Mouse (Mus musculus): Measurements from ENCODE around the gene Rexo2. TPM values are rescaled to one million over a fixed set of nuclear protein-coding genes. Genes with fewer than 3 reads are reported as not detected.
"Not testable (repeated sequence)": the region's sequence is repeated elsewhere in the genome, so short reads cannot be mapped to it uniquely, and the experiment has no call there.

The Rexo2 gene
- polyA plus RNA-seq, 1 experiment = 153 TPM

GRCm38 (mm10) chr9:48479838-48480410, 499 bp downstream of the Rexo2 start:
- H3K4me1 ChIP-seq (ENCODE audit: control insufficient read depth, insufficient read depth, low read length) = no peaks in the 10 kb centered on the region; the same call in 1 of the 2 replicates
- no peaks in the 10 kb centered on the region for H3K27me3 ChIP-seq (ENCODE audit: control insufficient read depth, insufficient read depth, low read length)
- peak overlapping the region; percentile 10; the same call in 1 of the 2 replicates for H3K27ac ChIP-seq (ENCODE audit: insufficient read depth, low read length)
- peak overlapping the region; percentile 65 for H3K4me3 ChIP-seq (replicated peaks; ENCODE audit: insufficient read depth, low read depth, low read length)
- 7% methylated on average over 25 of the region's 25 CpGs for WGBS
- no peak for TF ChIP-seq POLR2A (IDR thresholded peaks at IDR 0.05; ENCODE audit: borderline replicate concordance, insufficient read depth, low read length)
- no peak for TF ChIP-seq CTCF (IDR thresholded peaks at IDR 0.05; ENCODE audit: borderline replicate concordance, insufficient read depth, low read depth, low read length)
- no peak for DNase-seq

DNA sequence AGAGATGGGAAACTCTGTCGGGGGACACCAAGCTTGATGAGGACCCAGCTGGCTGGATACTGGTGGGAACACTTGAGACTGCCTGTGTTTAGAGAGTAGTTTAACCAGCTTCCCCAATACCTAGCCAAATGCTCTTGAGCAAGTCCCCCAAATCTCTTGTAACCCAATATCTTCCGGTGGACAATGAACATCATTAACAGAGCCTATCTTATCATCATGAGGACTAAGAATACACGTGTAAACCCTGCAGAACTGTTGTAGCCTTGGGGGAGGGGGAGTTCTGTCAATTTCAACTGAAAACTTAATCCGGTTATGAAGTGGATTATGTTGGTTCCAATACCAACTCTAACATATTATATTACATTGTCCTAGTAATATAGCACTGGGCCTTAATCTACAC, 1.6 kb downstream of the Rexo2 start:
- Histone ChIP-seq H3K4me3 (replicated peaks; ENCODE audit: insufficient read depth, low read depth, low read length) (no peak overlapping the region), H3K4me1 (ENCODE audit: control insufficient read depth, insufficient read depth, low read length) (no peaks in the 10 kb centered on the region; the same call in 1 of the 2 replicates), H3K27me3 (ENCODE audit: control insufficient read depth, insufficient read depth, low read length) (no peaks in the 10 kb centered on the region), H3K27ac (ENCODE audit: insufficient read depth, low read length) (no peak overlapping the region)
- WGBS = 95% methylated on average over 4 of the region's 4 CpGs
- TF ChIP-seq CTCF (IDR thresholded peaks at IDR 0.05; ENCODE audit: borderline replicate concordance, insufficient read depth, low read depth, low read length) (no peak), POLR2A (IDR thresholded peaks at IDR 0.05; ENCODE audit: borderline replicate concordance, insufficient read depth, low read length) (no peak)
- no peak for DNase-seq

DNA sequence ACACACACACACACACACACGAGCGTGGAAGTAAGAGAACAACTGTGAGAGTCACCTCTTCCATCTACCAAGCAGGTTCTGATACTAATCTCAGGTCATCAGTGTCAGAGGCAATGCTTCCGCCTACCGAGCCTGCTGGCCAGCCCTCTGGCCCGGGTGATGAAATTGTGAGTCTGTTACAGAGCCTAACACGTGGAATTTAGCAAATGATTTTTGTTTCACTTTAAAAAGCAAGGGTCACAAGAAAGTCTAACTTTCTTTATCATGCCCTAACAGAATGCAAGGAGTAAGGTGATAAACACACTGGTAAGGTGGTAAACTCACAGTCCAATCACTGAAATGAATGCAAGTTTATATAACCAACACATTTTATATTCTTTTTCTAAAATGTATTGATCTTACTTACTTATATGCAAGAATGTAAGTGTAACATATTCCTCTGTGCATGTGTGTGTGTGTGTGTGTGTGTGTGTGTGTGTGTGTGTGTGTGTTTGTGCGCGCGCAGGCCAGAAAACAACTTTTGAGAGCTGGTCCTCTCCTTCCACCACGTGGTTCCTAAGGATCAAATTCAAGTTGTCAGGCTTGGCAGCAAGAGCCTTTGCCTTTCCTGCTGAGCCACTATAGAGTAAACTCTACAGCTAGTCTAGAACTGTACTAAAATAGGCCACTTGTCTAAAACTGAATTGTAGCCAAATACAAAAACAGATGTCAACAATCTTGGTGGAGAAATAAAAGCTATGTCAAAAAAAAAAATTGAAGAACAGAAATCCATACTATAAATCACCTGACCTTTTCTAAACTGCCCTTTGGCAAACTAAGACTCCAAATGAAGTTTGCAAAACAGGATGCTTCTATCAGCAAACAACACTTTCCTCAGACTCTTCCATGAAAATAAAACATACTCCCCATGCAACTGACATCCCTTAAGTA, 3.9 kb downstream of the Rexo2 start:
- 80% methylated on average over 10 of the region's 10 CpGs for WGBS
- Histone ChIP-seq H3K27me3 (ENCODE audit: control insufficient read depth, insufficient read depth, low read length) (no peaks in the 10 kb centered on the region), H3K4me3 (replicated peaks; ENCODE audit: insufficient read depth, low read depth, low read length) (no peak overlapping the region), H3K4me1 (ENCODE audit: control insufficient read depth, insufficient read depth, low read length) (no peaks in the 10 kb centered on the region; the same call in 1 of the 2 replicates), H3K27ac (ENCODE audit: insufficient read depth, low read length) (no peak overlapping the region)
- TF ChIP-seq CTCF (IDR thresholded peaks at IDR 0.05; ENCODE audit: borderline replicate concordance, insufficient read depth, low read depth, low read length) (no peak), POLR2A (IDR thresholded peaks at IDR 0.05; ENCODE audit: borderline replicate concordance, insufficient read depth, low read length) (no peak)
- DNase-seq = no peak

GRCm38 (mm10) chr9:48474367-48474766, 6.1 kb downstream of the Rexo2 start:
- H3K27me3 ChIP-seq (ENCODE audit: control insufficient read depth, insufficient read depth, low read length) = no peaks in the 10 kb centered on the region
- 95% methylated on average over 9 of the region's 9 CpGs for WGBS
- TF ChIP-seq POLR2A (IDR thresholded peaks at IDR 0.05; ENCODE audit: borderline replicate concordance, insufficient read depth, low read length) (no peak), CTCF (IDR thresholded peaks at IDR 0.05; ENCODE audit: borderline replicate concordance, insufficient read depth, low read depth, low read length) (no peak)

GRCm38 (mm10) chr9:48473131-48473530, 7.3 kb downstream of the Rexo2 start:
- no peaks in the 10 kb centered on the region for H3K4me1 ChIP-seq (ENCODE audit: control insufficient read depth, insufficient read depth, low read length)
- TF ChIP-seq CTCF (IDR thresholded peaks at IDR 0.05; ENCODE audit: borderline replicate concordance, insufficient read depth, low read depth, low read length) = no peak
- TF ChIP-seq POLR2A (IDR thresholded peaks at IDR 0.05; ENCODE audit: borderline replicate concordance, insufficient read depth, low read length) = no peak
- no peak overlapping the region for H3K27ac ChIP-seq (ENCODE audit: insufficient read depth, low read length)
- DNase-seq = no peak
- 93% methylated on average over 12 of the region's 12 CpGs for WGBS
- no peaks in the 10 kb centered on the region for H3K27me3 ChIP-seq (ENCODE audit: control insufficient read depth, insufficient read depth, low read length)
- no peak overlapping the region for H3K4me3 ChIP-seq (replicated peaks; ENCODE audit: insufficient read depth, low read depth, low read length)

More at GRCm38 (mm10) chr9:48474367-48474766, 6.1 kb downstream of the Rexo2 start:
- DNase-seq = no peak
- Histone ChIP-seq H3K4me3 (replicated peaks; ENCODE audit: insufficient read depth, low read depth, low read length) (no peak overlapping the region), H3K4me1 (ENCODE audit: control insufficient read depth, insufficient read depth, low read length) (no peaks in the 10 kb centered on the region; the same call in 1 of the 2 replicates), H3K27ac (ENCODE audit: insufficient read depth, low read length) (no peak overlapping the region)

DNA sequence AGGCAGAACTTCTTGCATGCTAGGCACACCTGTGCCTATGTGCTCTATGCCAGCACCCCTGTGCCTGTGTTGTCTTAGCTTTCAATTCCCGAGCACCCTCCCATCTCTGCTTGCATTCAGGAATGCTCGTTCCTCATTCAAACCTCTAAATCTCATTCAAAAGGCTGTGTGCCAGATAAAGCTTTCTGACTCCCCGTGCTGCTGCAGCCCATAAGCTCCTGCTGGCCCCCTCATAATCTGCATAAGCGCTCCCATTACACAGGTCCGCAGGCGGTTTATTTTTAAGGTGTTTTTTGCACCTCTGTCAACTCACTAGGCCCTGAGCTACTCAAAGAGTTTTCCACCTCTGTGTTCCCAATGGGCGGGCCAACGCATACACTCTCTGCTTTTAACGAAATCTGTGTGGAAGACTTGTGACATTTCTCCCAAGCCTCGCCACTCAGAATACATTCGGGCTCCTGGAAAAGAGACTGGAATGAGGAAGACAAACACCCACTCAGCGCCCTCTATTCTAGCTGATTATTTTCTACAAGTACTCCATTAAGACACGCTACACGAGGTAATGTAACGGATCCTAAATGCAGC, 7.9 kb downstream of the Rexo2 start:
- no peak for DNase-seq
- WGBS = 88% methylated on average over 15 of the region's 15 CpGs
- Histone ChIP-seq H3K4me3 (replicated peaks; ENCODE audit: insufficient read depth, low read depth, low read length) (no peak overlapping the region), H3K27me3 (ENCODE audit: control insufficient read depth, insufficient read depth, low read length) (no peaks in the 10 kb centered on the region), H3K27ac (ENCODE audit: insufficient read depth, low read length) (no peak overlapping the region), H3K4me1 (ENCODE audit: control insufficient read depth, insufficient read depth, low read length) (no peaks in the 10 kb centered on the region)
- TF ChIP-seq CTCF (IDR thresholded peaks at IDR 0.05; ENCODE audit: borderline replicate concordance, insufficient read depth, low read depth, low read length) (no peak), POLR2A (IDR thresholded peaks at IDR 0.05; ENCODE audit: borderline replicate concordance, insufficient read depth, low read length) (no peak)

DNA sequence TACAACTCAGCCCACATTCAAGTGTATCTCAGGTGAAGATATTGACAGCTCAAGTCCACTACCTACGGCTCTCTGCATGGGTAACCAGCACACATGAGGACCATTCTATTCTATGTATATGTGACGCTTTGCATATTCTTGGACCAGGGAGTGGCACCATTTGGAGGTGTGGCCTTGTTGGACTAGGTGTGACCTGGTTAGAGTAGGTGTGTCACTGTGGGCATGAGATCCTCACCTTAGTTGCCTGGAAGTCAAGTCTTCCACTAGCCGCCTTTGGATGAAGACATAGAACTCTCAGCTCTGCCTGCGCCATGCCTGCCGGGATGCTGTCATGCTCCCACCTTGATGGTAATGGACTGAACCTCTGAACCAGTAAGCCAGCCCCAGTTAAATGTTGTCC, 13.0 kb downstream of the Rexo2 start:
- H3K27me3 ChIP-seq (ENCODE audit: control insufficient read depth, insufficient read depth, low read length); H3K27ac ChIP-seq (ENCODE audit: insufficient read depth, low read length); H3K4me1 ChIP-seq (ENCODE audit: control insufficient read depth, insufficient read depth, low read length); DNase-seq; H3K4me3 ChIP-seq (replicated peaks; ENCODE audit: insufficient read depth, low read depth, low read length): not testable (repeated sequence)
- 98% methylated on average over 5 of the region's 5 CpGs for WGBS
